Mouse (Mus musculus) retina, embryonic 14.5 days (tissue): ENCODE measurements at regions not wholly inside any gene's neighbourhood (a gene's known extent, or its start where the extent isn't known, plus 50 kb on each side); places are given as distances from the start of the nearest gene placed in this dataset.

Source experiments
- DNase-seq: peaks from one replicate; pipeline ENCODE4 v3.0.0-alpha.2; 2015; ENCODE audit warnings: low spot score

DNA sequence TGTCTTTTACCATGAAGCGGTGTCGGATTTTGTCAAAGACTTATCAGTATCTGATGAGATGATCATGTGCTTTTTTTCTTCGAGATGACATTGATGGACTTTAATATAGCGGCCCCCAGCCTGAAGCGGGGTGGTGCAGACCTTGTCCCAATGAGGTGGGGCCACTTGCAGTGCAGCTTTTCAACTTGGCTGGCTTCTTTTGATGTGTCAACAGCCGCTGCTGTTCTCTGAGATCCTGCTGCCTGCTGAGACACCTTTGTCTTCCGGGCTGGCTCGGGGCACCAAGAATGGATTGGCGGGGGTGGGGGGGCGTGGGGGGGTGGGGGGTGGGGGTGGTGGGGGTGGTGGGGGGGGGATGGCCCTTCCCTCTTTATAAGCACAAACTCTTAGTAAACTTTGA lies 96.5 kb upstream of the Casp1 start:
- peak; percentile 2 for DNase-seq
